Mouse (Mus musculus): Measurements from ENCODE around the gene Ctxn2. TPM values are rescaled to one million over a fixed set of nuclear protein-coding genes. Genes with fewer than 3 reads are reported as not detected.

The Ctxn2 gene
- total RNA-seq, 1 experiment: not detected

DNA sequence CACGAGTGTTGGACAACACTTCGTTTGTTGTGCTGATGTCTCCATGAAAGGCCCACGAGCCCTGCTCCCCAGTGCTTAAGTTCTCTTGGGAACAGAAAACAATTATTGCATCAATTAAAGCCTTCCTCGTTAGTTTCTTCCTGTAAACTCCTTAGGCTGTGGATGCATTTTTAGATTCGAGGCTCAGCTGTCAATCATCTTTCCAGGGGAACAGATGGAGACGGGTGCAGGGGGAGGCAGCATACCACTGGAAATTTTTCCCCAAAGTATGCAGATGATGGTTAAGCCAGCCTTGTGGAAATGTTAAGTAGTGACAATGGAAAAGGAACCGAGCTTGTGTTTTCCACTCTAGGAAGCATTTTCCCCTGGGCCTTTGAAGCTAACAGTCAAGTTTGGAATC is 60.3 kb downstream of the Ctxn2 start:
- no peak for TF ChIP-seq ZC3H11A (IDR thresholded peaks at IDR 0.05; ENCODE audit: borderline replicate concordance, low read depth, low read length)
- TF ChIP-seq MAFK (IDR thresholded peaks at IDR 0.05; ENCODE audit: insufficient read depth, low read depth, low read length): no peak
- no peak for TF ChIP-seq CHD2 (IDR thresholded peaks at IDR 0.05; ENCODE audit: low read depth, low read length)
- no peak for TF ChIP-seq ZNF384 (IDR thresholded peaks at IDR 0.05; ENCODE audit: low read depth, low read length)
- TF ChIP-seq HCFC1 (IDR thresholded peaks at IDR 0.05; ENCODE audit: borderline replicate concordance, insufficient read depth, low read length): no peak
- no peak for DNase-seq (ENCODE audit: low read depth, low spot score)
- Histone ChIP-seq H3K4me1 (ENCODE audit: control insufficient read depth in 2 of 2, insufficient read depth in 2 of 2, low read length in 2 of 2, poor library complexity in 1 of 2) (no peaks in the 10 kb centered on the region), H3K9ac (ENCODE audit: insufficient read depth, low read depth, low read length, poor library complexity, severe bottlenecking) (no peak overlapping the region), H3K9me3 (ENCODE audit: control insufficient read depth, insufficient read depth, low read depth, low read length) (no peaks in the 10 kb centered on the region), H3K4me3 (ENCODE audit: insufficient read depth in 1 of 2, low read depth in 1 of 2, low read length in 2 of 2, poor library complexity in 1 of 2, severe bottlenecking in 1 of 2) (no peak overlapping the region), H3K36me3 (ENCODE audit: control insufficient read depth, insufficient read depth, low read length, poor library complexity, severe bottlenecking) (no peaks in the 10 kb centered on the region), H3K27ac (ENCODE audit: insufficient read depth, low read depth, low read length, poor library complexity, severe bottlenecking) (no peak overlapping the region)
- in situ Hi-C loops (cut with MboI; ENCODE audit: low sequenced_read_pairs in 2 of 2, unreplicated experiment in 2 of 2): loop anchor here (10.0 to 25.0 kb wide), 2 partner anchors 142 to 1109 kb away; partner anchors contain the start of gene Sema6d (in 1 of the 2)

Other genes starting within 250 kb of the Ctxn2 start
- 0.90 and 1.7 TPM in 2 replicates for gene Slc24a5, start 68.6 kb upstream of the Ctxn2 start, total RNA-seq (2012; rRNA removed)
- 60.8 and 73.4 TPM in 2 replicates for gene Myef2, start 13.0 kb upstream of the Ctxn2 start, total RNA-seq (2012; rRNA removed)
- gene Slc12a1, start 15.8 kb downstream of the Ctxn2 start, total RNA-seq (2012; rRNA removed): 0.04 TPM in 1 of 2 replicates, not detected in the other
- gene Dut, start 110.5 kb downstream of the Ctxn2 start, total RNA-seq (2012; rRNA removed): 123 and 158 TPM in 2 replicates